Mouse (Mus musculus): ENCODE results near the gene Olfr191. TPM values are rescaled to one million over a fixed set of nuclear protein-coding genes. Genes with fewer than 3 reads are reported as not detected.

The Olfr191 gene
- total RNA-seq, 2 experiments from 2014 or later, result not detected

- DNase-seq (ENCODE audit: low spot score in 2 of 2), result no peak
- H3K27ac ChIP-seq, result no peak within 1 kb of the TSS
- no peak within 1 kb of the TSS for H3K4me3 ChIP-seq
- TF ChIP-seq CTCF (conservative IDR thresholded peaks at IDR 0.05), result no peak
Measured at GRCm38 (mm10) chr16:59039710-59040109, 49.9 kb downstream of the Olfr191 start, which contains the start of gene Olfr187. Olfr187 (minus strand) TSS chr16:59039767.

Other genes starting within 250 kb of the Olfr191 start
- gene Olfr177, start 215.1 kb downstream of the Olfr191 start, total RNA-seq (2021), result not detected
- not detected for gene Olfr178, start 197.8 kb downstream of the Olfr191 start, total RNA-seq (2021)
- gene Olfr181, start 161.1 kb downstream of the Olfr191 start, total RNA-seq (2021), result not detected
- gene Olfr180, start 160.4 kb downstream of the Olfr191 start, total RNA-seq (2021), result not detected
- not detected for gene Olfr183, start 94.5 kb downstream of the Olfr191 start, total RNA-seq (2021)
- gene Olfr186, start 59.5 kb downstream of the Olfr191 start, total RNA-seq (2021), result not detected
- gene Olfr187, start 50.1 kb downstream of the Olfr191 start, total RNA-seq (2021), result not detected
- gene Olfr190, start 11.8 kb downstream of the Olfr191 start, total RNA-seq (2021), result not detected
- not detected for gene Olfr193, start 22.1 kb upstream of the Olfr191 start, total RNA-seq (2021)
- gene Olfr194, start 31.2 kb upstream of the Olfr191 start, total RNA-seq (2021), result not detected
- gene Olfr195, start 57.2 kb upstream of the Olfr191 start, total RNA-seq (2021), result not detected
- gene Olfr196, start 80.6 kb upstream of the Olfr191 start, total RNA-seq (2021), result not detected
- gene Olfr198, start 113.7 kb upstream of the Olfr191 start, total RNA-seq (2021), result not detected
- gene Olfr199, start 129.9 kb upstream of the Olfr191 start, total RNA-seq (2021), result not detected
- gene Olfr201, start 182.8 kb upstream of the Olfr191 start, total RNA-seq (2021), result not detected
- gene Olfr202, start 197.0 kb upstream of the Olfr191 start, total RNA-seq (2021), result not detected
- gene Olfr203, start 209.1 kb upstream of the Olfr191 start, total RNA-seq (2021), result not detected
- not detected for gene Olfr204, start 228.4 kb upstream of the Olfr191 start, total RNA-seq (2021)
- gene Olfr205, start 241.3 kb upstream of the Olfr191 start, total RNA-seq (2021), result not detected